Mouse (Mus musculus): ENCODE measurements around the gene Pjvk. TPM values are rescaled to one million over a fixed set of nuclear protein-coding genes. Genes with fewer than 3 reads are reported as not detected.
"Not testable (repeated sequence)": the region's sequence is repeated elsewhere in the genome, so short reads cannot be mapped to it uniquely, and the experiment has no call there.

Pjvk gene
- 0.65 and 0.93 TPM in 2 replicates for polyA plus RNA-seq (2015; fragmentation: Nextera tagmentation; extraction: Ambion mirVana)

DNA sequence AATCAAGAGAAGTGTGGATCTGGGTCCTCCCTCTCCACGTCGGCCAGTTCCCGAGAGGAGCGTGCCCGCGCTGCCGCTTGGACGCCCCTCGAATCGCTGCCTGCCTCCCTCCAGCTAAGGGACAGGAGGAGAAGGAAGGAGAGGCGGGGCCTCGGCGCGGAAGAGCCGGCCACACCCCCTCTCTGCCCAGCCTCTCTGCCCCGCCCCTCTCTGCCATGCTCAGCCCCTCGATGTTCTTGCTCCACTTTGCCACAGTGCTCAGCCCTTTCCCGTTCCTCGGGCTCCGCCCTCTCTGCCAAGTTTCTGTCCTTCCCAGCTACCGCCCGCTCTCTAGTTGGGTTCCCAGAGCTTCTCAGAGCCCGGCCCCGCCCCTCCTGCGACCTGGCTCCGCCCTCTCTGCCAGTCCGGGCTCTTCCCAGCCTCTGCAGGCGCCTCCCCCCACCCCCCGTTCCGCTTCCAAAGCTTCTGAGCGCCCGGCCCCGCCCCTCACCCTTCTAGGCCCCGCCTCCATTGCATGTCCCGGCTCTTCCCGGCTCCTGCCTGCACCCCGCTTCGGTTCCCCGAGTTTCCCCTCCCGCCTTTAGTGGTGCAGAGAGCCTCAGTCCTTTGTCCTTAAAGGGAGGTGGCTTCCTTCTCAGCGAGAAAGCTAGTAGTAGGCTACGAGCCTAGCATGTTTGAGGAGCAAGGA is at the start of gene Pjvk, which contains the start of gene Prkra:
Gene Pjvk, plus strand, starts transcription at position 594 of the 688 bp plus-strand sequence.
Gene Prkra, minus strand, starts transcription at position 133 of the 688 bp plus-strand sequence.
- Histone ChIP-seq H3K27me3 (replicated peaks) (no peaks in the 10 kb centered on the region), H3K27ac (peak within 1 kb of the TSS; percentile 93), H3K4me1 (peaks cover 21% of the 10 kb centered on the region), H3K9me3 (no peaks in the 10 kb centered on the region), H3K4me2 (peak within 1 kb of the TSS; percentile 61), H3K36me3 (replicated peaks) (0 out of 2 replicates have a peak, but pooled peaks cover 3% of the 10 kb centered on the region), H3K4me3 (peak within 1 kb of the TSS; percentile 84), H3K9ac (peak within 1 kb of the TSS; percentile 79)
- ATAC-seq (replicated peaks): peak; percentile 98
- 1% methylated on average over 40 of the region's 42 CpGs for WGBS

GRCm38 (mm10) chr2:76599214-76599613 is 49.1 kb upstream of the Pjvk start:
- Histone ChIP-seq H3K27ac (no peak overlapping the region), H3K9ac (no peak overlapping the region), H3K4me3 (no peak overlapping the region), H3K36me3 (replicated peaks) (peaks cover 6% of the 10 kb centered on the region; the same call in 1 of the 2 replicates), H3K9me3 (no peaks in the 10 kb centered on the region), H3K27me3 (replicated peaks) (no peaks in the 10 kb centered on the region), H3K4me1 (no peaks in the 10 kb centered on the region), H3K4me2 (no peak overlapping the region)
- 78% methylated on average over 5 of the region's 5 CpGs for WGBS
- no peak for ATAC-seq (replicated peaks)

DNA sequence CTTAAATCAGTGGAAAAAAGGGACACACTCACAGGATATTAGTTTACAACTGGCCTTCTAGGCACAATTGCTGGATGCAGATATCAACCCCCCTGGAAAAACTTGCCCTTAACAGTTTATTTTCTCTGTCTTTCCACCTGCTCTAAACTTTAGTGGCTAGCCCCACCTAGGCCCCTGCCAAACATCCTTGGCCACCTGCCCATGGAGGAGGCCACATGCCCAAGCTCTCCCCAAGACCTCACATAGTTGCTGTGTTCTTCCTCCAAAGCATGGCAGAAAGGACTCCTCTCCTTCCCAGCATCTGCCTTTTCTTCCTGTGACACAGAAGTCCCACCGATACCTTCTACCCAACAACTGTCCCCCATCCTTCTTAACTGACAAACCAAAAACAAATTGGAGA is 46.0 kb upstream of the Pjvk start:
- no peaks in the 10 kb centered on the region for H3K36me3 ChIP-seq (replicated peaks)
- H3K4me3 ChIP-seq: no peak overlapping the region
- WGBS: 96% methylated on average over 1 of the region's 1 CpGs
- H3K9me3 ChIP-seq: no peaks in the 10 kb centered on the region
- H3K27ac ChIP-seq: no peak overlapping the region
- H3K27me3 ChIP-seq (replicated peaks): no peaks in the 10 kb centered on the region
- no peak overlapping the region for H3K4me2 ChIP-seq
- ATAC-seq (replicated peaks): no peak
- H3K9ac ChIP-seq: no peak overlapping the region
- H3K4me1 ChIP-seq: no peaks in the 10 kb centered on the region

- Histone ChIP-seq H3K36me3 (replicated peaks) (no peaks in the 10 kb centered on the region), H3K27ac (no peak overlapping the region), H3K27me3 (replicated peaks) (no peaks in the 10 kb centered on the region), H3K4me2 (no peak overlapping the region), H3K9ac (no peak overlapping the region), H3K9me3 (no peaks in the 10 kb centered on the region), H3K4me3 (no peak overlapping the region), H3K4me1 (no peaks in the 10 kb centered on the region)
- no peak for ATAC-seq (replicated peaks)
- 86% methylated on average over 3 of the region's 3 CpGs for WGBS
Observed at GRCm38 (mm10) chr2:76606704-76607103, 41.6 kb upstream of the Pjvk start.

- Histone ChIP-seq H3K9me3 (no peaks in the 10 kb centered on the region), H3K27me3 (replicated peaks) (no peaks in the 10 kb centered on the region), H3K36me3 (replicated peaks) (no peaks in the 10 kb centered on the region), H3K4me2 (no peak overlapping the region), H3K27ac (no peak overlapping the region), H3K4me1 (no peaks in the 10 kb centered on the region), H3K4me3 (no peak overlapping the region), H3K9ac (no peak overlapping the region)
- 84% methylated on average over 10 of the region's 10 CpGs for WGBS
- no peak for ATAC-seq (replicated peaks)
Observed at GRCm38 (mm10) chr2:76610326-76611104, 37.8 kb upstream of the Pjvk start.

GRCm38 (mm10) chr2:76611996-76612395 is 36.3 kb upstream of the Pjvk start:
- ATAC-seq (replicated peaks): no peak
- Histone ChIP-seq H3K27ac (no peak overlapping the region), H3K9ac (no peak overlapping the region), H3K27me3 (replicated peaks) (no peaks in the 10 kb centered on the region), H3K36me3 (replicated peaks) (no peaks in the 10 kb centered on the region), H3K9me3 (no peaks in the 10 kb centered on the region), H3K4me1 (no peaks in the 10 kb centered on the region), H3K4me2 (no peak overlapping the region), H3K4me3 (no peak overlapping the region)
- WGBS: 86% methylated on average over 3 of the region's 3 CpGs

DNA sequence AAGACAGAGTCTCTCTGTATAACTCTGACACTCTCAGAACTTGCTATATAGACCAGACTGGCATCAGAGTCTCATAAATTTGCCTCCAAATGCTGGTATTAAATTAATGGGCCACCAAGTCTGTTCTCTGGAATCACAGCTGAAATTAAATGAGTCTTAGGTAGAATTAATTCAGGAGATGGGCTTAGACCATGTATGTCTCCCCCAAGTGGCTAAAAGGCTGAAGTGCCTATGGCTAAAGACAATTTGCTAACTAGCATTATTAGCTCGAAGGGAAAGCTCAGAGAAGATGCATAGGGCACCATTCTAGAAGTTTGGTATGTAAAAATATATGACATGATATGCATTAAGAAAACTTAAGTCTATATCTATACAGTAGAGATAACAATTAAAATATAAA is 30.2 kb upstream of the Pjvk start:
- Histone ChIP-seq H3K4me1 (no peaks in the 10 kb centered on the region), H3K36me3 (replicated peaks) (peaks cover under 1% of the 10 kb centered on the region; the same call in 1 of the 2 replicates), H3K27me3 (replicated peaks) (no peaks in the 10 kb centered on the region), H3K9ac (no peak overlapping the region), H3K4me3 (no peak overlapping the region), H3K9me3 (no peaks in the 10 kb centered on the region), H3K4me2 (no peak overlapping the region), H3K27ac (no peak overlapping the region)
- ATAC-seq (replicated peaks): peak; percentile 63
- WGBS: 33% methylated on average over 1 of the region's 1 CpGs

DNA sequence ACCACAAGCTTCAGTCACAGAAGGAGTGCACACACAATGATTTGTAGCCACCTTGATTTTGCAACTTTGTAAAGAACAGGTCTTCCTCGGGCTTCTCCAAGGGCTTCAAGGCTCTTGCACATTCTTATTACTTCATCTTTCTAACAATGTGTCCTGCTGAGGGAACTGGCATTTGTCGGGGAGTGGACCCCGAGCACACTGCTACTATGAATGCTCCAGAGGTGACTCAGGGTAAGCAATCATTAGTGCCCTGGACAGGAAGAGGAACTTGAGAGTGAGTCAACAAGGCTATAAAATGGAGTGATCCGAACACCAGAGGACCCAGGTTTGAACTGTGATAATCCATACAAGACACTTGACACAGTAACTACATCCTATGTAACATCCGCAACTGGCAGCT is 28.1 kb upstream of the Pjvk start:
- Histone ChIP-seq H3K9me3 (no peaks in the 10 kb centered on the region), H3K4me3 (no peak overlapping the region), H3K36me3 (replicated peaks) (peaks cover 13% of the 10 kb centered on the region; the same call in 1 of the 2 replicates), H3K9ac (no peak overlapping the region), H3K4me2 (no peak overlapping the region), H3K4me1 (no peaks in the 10 kb centered on the region), H3K27ac (no peak overlapping the region), H3K27me3 (replicated peaks) (no peaks in the 10 kb centered on the region)
- 94% methylated on average over 5 of the region's 5 CpGs for WGBS
- no peak for ATAC-seq (replicated peaks)

GRCm38 (mm10) chr2:76621724-76622123 is 26.6 kb upstream of the Pjvk start:
- no peak for ATAC-seq (replicated peaks)
- H3K27ac ChIP-seq: no peak overlapping the region
- no peak overlapping the region for H3K4me3 ChIP-seq
- no peak overlapping the region for H3K9ac ChIP-seq
- peaks cover 25% of the 10 kb centered on the region for H3K36me3 ChIP-seq (replicated peaks)
- WGBS: 76% methylated on average over 1 of the region's 1 CpGs
- H3K4me2 ChIP-seq: no peak overlapping the region
- H3K27me3 ChIP-seq (replicated peaks): no peaks in the 10 kb centered on the region
- no peaks in the 10 kb centered on the region for H3K9me3 ChIP-seq
- H3K4me1 ChIP-seq: no peaks in the 10 kb centered on the region

DNA sequence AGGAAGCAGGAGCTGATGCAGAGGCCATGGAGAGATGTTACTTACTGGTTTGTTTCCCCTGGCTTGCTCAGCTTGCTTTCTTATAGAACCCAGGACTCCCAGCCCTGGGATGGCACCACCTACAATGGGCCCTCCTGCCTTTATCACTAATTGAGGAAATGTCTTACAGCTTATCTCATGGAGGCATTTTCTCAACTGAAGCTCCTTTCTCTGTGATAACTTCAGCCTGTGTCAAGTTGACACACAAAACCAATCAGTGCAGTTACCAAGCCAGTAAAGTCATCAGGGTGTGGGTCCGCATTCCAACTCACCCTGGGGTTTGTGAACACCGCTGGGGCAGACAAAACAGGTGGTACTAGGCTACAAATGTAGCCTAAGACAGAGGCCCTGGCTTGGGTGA is 26.0 kb upstream of the Pjvk start:
- H3K9ac ChIP-seq; H3K4me2 ChIP-seq; H3K9me3 ChIP-seq; H3K27ac ChIP-seq; H3K27me3 ChIP-seq (replicated peaks); H3K4me1 ChIP-seq; ATAC-seq (replicated peaks); H3K4me3 ChIP-seq: not testable (repeated sequence)
- peaks cover 30% of the 10 kb centered on the region for H3K36me3 ChIP-seq (replicated peaks)
- 94% methylated on average over 2 of the region's 2 CpGs for WGBS

DNA sequence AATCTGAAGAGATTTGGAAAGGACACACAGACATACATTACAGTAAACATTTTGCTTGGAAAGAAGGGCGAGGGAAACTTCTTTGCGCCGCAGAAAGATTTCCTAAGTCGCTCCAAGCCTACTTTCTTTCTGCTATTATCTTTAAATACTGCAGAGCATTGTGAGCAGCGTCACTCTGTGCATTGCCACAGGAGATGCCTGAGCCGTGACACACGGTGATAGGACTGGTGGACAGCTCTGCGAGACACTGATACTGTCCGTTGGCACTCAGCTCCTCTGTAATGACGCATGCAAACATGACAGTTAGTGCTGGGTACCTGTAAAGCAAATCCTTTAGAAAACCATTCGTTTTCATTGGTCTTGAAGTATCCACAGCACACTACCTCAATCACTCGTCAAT is 18.0 kb upstream of the Pjvk start:
- Histone ChIP-seq H3K4me2 (no peak overlapping the region), H3K4me3 (no peak overlapping the region), H3K27ac (no peak overlapping the region), H3K9me3 (no peaks in the 10 kb centered on the region), H3K4me1 (no peaks in the 10 kb centered on the region), H3K9ac (no peak overlapping the region), H3K36me3 (replicated peaks) (peaks cover 77% of the 10 kb centered on the region), H3K27me3 (replicated peaks) (no peaks in the 10 kb centered on the region)
- no peak for ATAC-seq (replicated peaks)
- 95% methylated on average over 12 of the region's 12 CpGs for WGBS

DNA sequence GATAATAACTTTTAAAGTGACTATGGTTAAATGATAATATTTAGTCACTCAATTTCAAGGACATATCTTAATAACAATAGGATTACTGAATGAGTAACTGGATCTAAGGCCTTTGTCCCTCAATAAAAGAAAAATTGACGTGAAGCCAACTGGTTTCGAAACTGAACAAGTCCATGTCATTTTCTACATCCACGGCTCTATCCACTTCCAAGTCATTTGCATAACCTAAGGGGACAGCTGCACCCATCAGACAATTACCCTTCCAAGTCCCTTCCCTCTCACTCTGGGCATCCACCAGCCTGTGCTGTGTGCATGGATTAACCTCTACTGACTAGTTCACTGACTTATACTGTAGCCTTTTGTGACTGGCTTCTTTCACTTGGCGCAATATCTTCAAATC is 16.7 kb upstream of the Pjvk start:
- H3K27ac ChIP-seq: no peak overlapping the region
- no peak overlapping the region for H3K4me3 ChIP-seq
- H3K9me3 ChIP-seq: no peaks in the 10 kb centered on the region
- ATAC-seq (replicated peaks): no peak
- WGBS: 68% methylated on average over 4 of the region's 4 CpGs
- H3K36me3 ChIP-seq (replicated peaks): peaks cover 80% of the 10 kb centered on the region
- no peak overlapping the region for H3K9ac ChIP-seq
- H3K27me3 ChIP-seq (replicated peaks): no peaks in the 10 kb centered on the region
- no peak overlapping the region for H3K4me2 ChIP-seq
- no peaks in the 10 kb centered on the region for H3K4me1 ChIP-seq

Measured in midbrain, embryonic 15.5 days (tissue).